Mouse (Mus musculus): ENCODE results near the gene Fkbp8. TPM values are rescaled to one million over a fixed set of nuclear protein-coding genes. Genes with fewer than 3 reads are reported as not detected.

Gene Fkbp8
- total RNA-seq, 2 experiments from 2014 or later: 396 to 406 TPM

GRCm38 (mm10) chr8:70574915-70575314 lies 47.4 kb downstream of the Fkbp8 start:
- intact Hi-C loops (cut with DNase I): no loop called here
- DNase-seq (ENCODE audit: low spot score in 2 of 2): no peak

GRCm38 (mm10) chr8:70577207-70577606 lies 49.7 kb downstream of the Fkbp8 start:
- DNase-seq (ENCODE audit: low spot score in 2 of 2): no peak
- intact Hi-C loops (cut with DNase I): no loop called here

GRCm38 (mm10) chr8:70583476-70584387 lies 56.2 kb downstream of the Fkbp8 start:
- intact Hi-C loops (cut with DNase I): loop anchor here (5.0 kb wide), 1 partner anchor 36 kb away; no protein-coding TSS in a partner anchor
- no peak for DNase-seq (ENCODE audit: low spot score in 2 of 2)

GRCm38 (mm10) chr8:70584606-70585257 lies 57.2 kb downstream of the Fkbp8 start:
- no peak for DNase-seq (ENCODE audit: low spot score in 2 of 2)
- intact Hi-C loops (cut with DNase I): loop anchor here (5.0 kb wide), 1 partner anchor 37 kb away; no protein-coding TSS in a partner anchor

Other genes starting within 250 kb of the Fkbp8 start
- 10 to 100 TPM; 10.5 to 12.9 TPM for gene Homer3, start 244.9 kb upstream of the Fkbp8 start, total RNA-seq (2021)
- 10 to 100 TPM; 43.5 to 44.6 TPM for gene Ddx49, start 225.2 kb upstream of the Fkbp8 start, total RNA-seq (2021)
- 100 to 1,000 TPM; 122 to 132 TPM for gene Cope, start 225.2 kb upstream of the Fkbp8 start, total RNA-seq (2021)
- 100 to 1,000 TPM; 118 to 126 TPM for gene Cers1, start 211.9 kb upstream of the Fkbp8 start, total RNA-seq (2021)
- gene Gdf1, start 197.9 kb upstream of the Fkbp8 start, total RNA-seq (2021): 10 to 100 TPM; 15.4 to 20.8 TPM
- gene Upf1, start 174.4 kb upstream of the Fkbp8 start, total RNA-seq (2021): 10 to 100 TPM; 49.8 to 53.4 TPM
- under 1 TPM; 0.51 to 0.72 TPM for gene Comp, start 154.2 kb upstream of the Fkbp8 start, total RNA-seq (2021)
- 100 to 1,000 TPM; 109 to 111 TPM for gene Crtc1, start 88.1 kb upstream of the Fkbp8 start, total RNA-seq (2021)
- gene Klhl26, start 50.8 kb upstream of the Fkbp8 start, total RNA-seq (2021): 10 to 100 TPM; 37.2 to 37.9 TPM
- 100 to 1,000 TPM; 217 to 225 TPM for gene Tmem59l, start 40.4 kb upstream of the Fkbp8 start, total RNA-seq (2021)
- 1 to 10 TPM; 5.8 to 7.5 TPM for gene Crlf1, start 34.6 kb upstream of the Fkbp8 start, total RNA-seq (2021)
- 10 to 100 TPM; 96.6 to 99.7 TPM for gene Rex1bd, start 21.0 kb upstream of the Fkbp8 start, total RNA-seq (2021)
- 1,000 to 10,000 TPM in 1 of 2 experiments, 100 to 1,000 TPM in 1; 967 to 1,028 TPM for gene Uba52, start 16.9 kb upstream of the Fkbp8 start, total RNA-seq (2021)
- 10 to 100 TPM; 40.8 to 43.4 TPM for gene Kxd1, start 232 bp downstream of the Fkbp8 start, total RNA-seq (2021)
- 10 to 100 TPM; 13.8 to 17.4 TPM for gene Ell, start 11.7 kb downstream of the Fkbp8 start, total RNA-seq (2021)
- 10 to 100 TPM; 47.5 to 51.0 TPM for gene Isyna1, start 66.6 kb downstream of the Fkbp8 start, total RNA-seq (2021)
- gene Ssbp4, start 81.1 kb downstream of the Fkbp8 start, total RNA-seq (2021): 100 to 1,000 TPM; 270 to 302 TPM
- under 1 TPM; 0.90 to 0.97 TPM for gene Lrrc25, start 88.4 kb downstream of the Fkbp8 start, total RNA-seq (2021)
- gene Gdf15, start 104.7 kb downstream of the Fkbp8 start, total RNA-seq (2021): not detected
- 10 to 100 TPM; 14.8 to 19.0 TPM for gene Pgpep1, start 132.7 kb downstream of the Fkbp8 start, total RNA-seq (2021)
- 10 to 100 TPM; 64.3 to 69.7 TPM for gene Lsm4, start 145.5 kb downstream of the Fkbp8 start, total RNA-seq (2021)
- 100 to 1,000 TPM; 165 to 193 TPM for gene Jund, start 171.2 kb downstream of the Fkbp8 start, total RNA-seq (2021)
- gene Iqcn, start 175.7 kb downstream of the Fkbp8 start, total RNA-seq (2021): under 1 TPM in 1 of 2 experiments, not detected in 1; 0.08 TPM
- not detected for gene Gm3336, start 190.8 kb downstream of the Fkbp8 start, total RNA-seq (2021)
- 1 to 10 TPM; 1.0 to 1.7 TPM for gene Pde4c, start 196.0 kb downstream of the Fkbp8 start, total RNA-seq (2021)
- gene Rab3a, start 227.0 kb downstream of the Fkbp8 start, total RNA-seq (2021): 100 to 1,000 TPM; 926 to 947 TPM
- 10 to 100 TPM; 36.3 to 36.5 TPM for gene Mpv17l2, start 233.2 kb downstream of the Fkbp8 start, total RNA-seq (2021)
- 100 to 1,000 TPM; 162 to 174 TPM for gene Pik3r2, start 249.0 kb downstream of the Fkbp8 start, total RNA-seq (2021)

All from left cerebral cortex, postnatal 14 days (tissue).